Mouse (Mus musculus): ENCODE results near the gene Pramef12.
"Not testable (repeated sequence)": the region's sequence is repeated elsewhere in the genome, so short reads cannot be mapped to it uniquely, and the experiment has no call there.

Gene Pramef12

GRCm38 (mm10) chr4:144408290-144408689, at the start of gene Pramef12:
Pramef12 (minus strand) TSS chr4:144408464.
- in situ Hi-C loops (cut with MboI, MseI), result no loop called here

- in situ Hi-C loops (cut with MboI, MseI), result no loop called here
Observed at GRCm38 (mm10) chr4:144453217-144453616, 45.0 kb upstream of the Pramef12 start, which contains the start of gene Gm9944. Gm9944 (minus strand) TSS chr4:144453317.

- in situ Hi-C loops (cut with MboI, MseI), result no loop called here
Observed at GRCm38 (mm10) chr4:144448546-144448945, 40.3 kb upstream of the Pramef12 start.

- in situ Hi-C loops (cut with MboI, MseI), result no loop called here
Observed at GRCm38 (mm10) chr4:144441582-144441981, 33.3 kb upstream of the Pramef12 start.

GRCm38 (mm10) chr4:144441095-144441494, 32.8 kb upstream of the Pramef12 start:
- in situ Hi-C loops (cut with MboI, MseI), result no loop called here

GRCm38 (mm10) chr4:144438672-144439071, 30.4 kb upstream of the Pramef12 start, which contains the start of gene 1700012P22Rik:
1700012P22Rik (minus strand) TSS chr4:144438772.
- in situ Hi-C loops (cut with MboI, MseI), result no loop called here

- in situ Hi-C loops (cut with MboI, MseI), result no loop called here
Observed at GRCm38 (mm10) chr4:144433216-144433615, 25.0 kb upstream of the Pramef12 start.

- in situ Hi-C loops (cut with MboI, MseI), result no loop called here
Observed at GRCm38 (mm10) chr4:144430723-144431122, 22.5 kb upstream of the Pramef12 start.

GRCm38 (mm10) chr4:144428868-144429267, 20.6 kb upstream of the Pramef12 start:
- in situ Hi-C loops (cut with MboI, MseI), result no loop called here

GRCm38 (mm10) chr4:144424590-144424989, 16.3 kb upstream of the Pramef12 start:
- in situ Hi-C loops (cut with MboI, MseI), result no loop called here

GRCm38 (mm10) chr4:144420644-144421043, 12.4 kb upstream of the Pramef12 start:
- in situ Hi-C loops (cut with MboI, MseI), result no loop called here

GRCm38 (mm10) chr4:144406261-144406660, 2.0 kb downstream of the Pramef12 start:
- in situ Hi-C loops (cut with MboI, MseI), result no loop called here

GRCm38 (mm10) chr4:144404456-144405086, 3.7 kb downstream of the Pramef12 start:
- in situ Hi-C loops (cut with MboI, MseI), result no loop called here

- in situ Hi-C loops (cut with MboI, MseI), result no loop called here
Observed at GRCm38 (mm10) chr4:144402712-144403111, 5.6 kb downstream of the Pramef12 start.

GRCm38 (mm10) chr4:144396316-144396715, 11.9 kb downstream of the Pramef12 start:
- in situ Hi-C loops (cut with MboI, MseI), result no loop called here

- in situ Hi-C loops (cut with MboI, MseI), result no loop called here
Observed at GRCm38 (mm10) chr4:144377911-144378310, 30.4 kb downstream of the Pramef12 start, which contains the start of gene Pramef20. Pramef20 (minus strand) TSS chr4:144377933.

- in situ Hi-C loops (cut with MboI, MseI), result not testable (repeated sequence)
Observed at GRCm38 (mm10) chr4:144357642-144358041, 50.6 kb downstream of the Pramef12 start, which contains the start of gene Gm13119. Gm13119 (plus strand) TSS chr4:144357942.
